Mouse (Mus musculus) bone marrow macrophage, adult 2 months (primary cell): ENCODE results near the gene Bmp2k. TPM values are rescaled to one million over a fixed set of nuclear protein-coding genes. Genes with fewer than 3 reads are reported as not detected.

ENCODE experiments used
- H3K27ac ChIP-seq: 2 replicates; pipeline ENCODE4 v1.5.1; 2012; ENCODE audit warnings: low read depth, low read length; ENCODE audit not compliant: insufficient read depth
- H3K4me1 ChIP-seq: 2 replicates; pipeline ENCODE4 v1.6.1; 2012; ENCODE audit warnings: low read length; ENCODE audit not compliant: control insufficient read depth, insufficient read depth
- H3K4me3 ChIP-seq: 2 replicates; pipeline ENCODE4 v1.5.1; 2012; ENCODE audit warnings: mild to moderate bottlenecking, low read length, moderate library complexity; ENCODE audit not compliant: insufficient read depth
- CTCF ChIP-seq: IDR thresholded peaks from 2 replicates; pipeline ENCODE4 v1.5.1; 2012; ENCODE audit warnings: low read depth, mild to moderate bottlenecking, low read length, moderate library complexity
- POLR2A ChIP-seq: IDR thresholded peaks from 2 replicates; pipeline ENCODE4 v1.6.1; 2012; ENCODE audit warnings: mild to moderate bottlenecking, low read depth, low read length, borderline replicate concordance
- polyA plus RNA-seq: library from polyadenylated mRNA; stranded (reverse); fragments of >200 nt; gene quantifications from 2 replicates; pipeline ENCODE4 v1.2.4, GENCODE M21; 2012; ENCODE audit not compliant: missing spikeins, insufficient read depth, insufficient read length

Gene Bmp2k
- 37.0 and 41.5 TPM in 2 replicates for polyA plus RNA-seq

GRCm38 (mm10) chr5:96997310-96997801 lies at the start of gene Bmp2k:
TSS of gene Bmp2k (plus strand) at chr5:96997689.
- Histone ChIP-seq H3K4me1 (peaks cover 37% of the 10 kb centered on the region), H3K4me3 (peak within 1 kb of the TSS; percentile 86)

DNA sequence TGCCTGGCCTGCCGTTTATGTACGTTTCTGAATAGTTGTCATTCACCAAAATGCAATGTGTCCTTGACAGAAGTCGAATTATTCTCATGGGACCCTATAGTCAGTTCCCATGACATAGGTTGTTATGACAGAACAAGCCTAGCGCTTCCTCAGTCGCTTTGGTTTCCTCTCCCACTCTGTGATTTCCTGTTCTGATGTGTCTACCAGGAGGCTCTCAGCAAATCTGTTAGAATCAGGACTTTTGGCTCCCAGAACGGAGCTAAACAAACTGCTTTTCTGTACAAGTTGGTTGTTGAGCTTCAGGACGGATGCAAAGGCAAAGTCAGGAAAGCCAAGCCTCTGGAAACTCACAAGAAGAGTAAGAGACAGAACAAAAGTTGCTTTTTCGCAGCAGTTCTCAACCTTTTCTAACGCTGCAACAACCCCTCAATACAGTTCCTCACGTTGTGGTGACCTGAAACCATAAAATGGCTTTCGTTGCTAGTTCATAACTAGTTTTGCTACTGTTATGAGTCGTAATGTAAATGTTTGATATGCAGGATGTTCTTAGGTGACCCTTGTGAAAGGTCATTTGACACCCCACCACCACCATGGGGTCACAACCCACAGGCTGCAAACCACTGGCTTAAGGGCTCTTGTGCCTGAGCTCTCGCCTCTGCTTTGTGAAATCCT lies 48.5 kb upstream of the Bmp2k start:
- H3K4me3 ChIP-seq = no peak overlapping the region
- H3K4me1 ChIP-seq = peaks cover 15% of the 10 kb centered on the region
- H3K27ac ChIP-seq = no peak overlapping the region
- no peak for TF ChIP-seq CTCF
- no peak for TF ChIP-seq POLR2A

More at GRCm38 (mm10) chr5:96997310-96997801, at the start of gene Bmp2k:
- TF ChIP-seq POLR2A (0 out of 2 replicates have a peak, but pooled peaks have one; percentile 23), CTCF (no peak)
- peak within 1 kb of the TSS; percentile 93 for H3K27ac ChIP-seq

- TF ChIP-seq POLR2A (no peak), CTCF (no peak)
- Histone ChIP-seq H3K4me1 (peaks cover 15% of the 10 kb centered on the region), H3K4me3 (no peak overlapping the region), H3K27ac (no peak overlapping the region)
Measured at GRCm38 (mm10) chr5:96949839-96950666, 47.4 kb upstream of the Bmp2k start.

DNA sequence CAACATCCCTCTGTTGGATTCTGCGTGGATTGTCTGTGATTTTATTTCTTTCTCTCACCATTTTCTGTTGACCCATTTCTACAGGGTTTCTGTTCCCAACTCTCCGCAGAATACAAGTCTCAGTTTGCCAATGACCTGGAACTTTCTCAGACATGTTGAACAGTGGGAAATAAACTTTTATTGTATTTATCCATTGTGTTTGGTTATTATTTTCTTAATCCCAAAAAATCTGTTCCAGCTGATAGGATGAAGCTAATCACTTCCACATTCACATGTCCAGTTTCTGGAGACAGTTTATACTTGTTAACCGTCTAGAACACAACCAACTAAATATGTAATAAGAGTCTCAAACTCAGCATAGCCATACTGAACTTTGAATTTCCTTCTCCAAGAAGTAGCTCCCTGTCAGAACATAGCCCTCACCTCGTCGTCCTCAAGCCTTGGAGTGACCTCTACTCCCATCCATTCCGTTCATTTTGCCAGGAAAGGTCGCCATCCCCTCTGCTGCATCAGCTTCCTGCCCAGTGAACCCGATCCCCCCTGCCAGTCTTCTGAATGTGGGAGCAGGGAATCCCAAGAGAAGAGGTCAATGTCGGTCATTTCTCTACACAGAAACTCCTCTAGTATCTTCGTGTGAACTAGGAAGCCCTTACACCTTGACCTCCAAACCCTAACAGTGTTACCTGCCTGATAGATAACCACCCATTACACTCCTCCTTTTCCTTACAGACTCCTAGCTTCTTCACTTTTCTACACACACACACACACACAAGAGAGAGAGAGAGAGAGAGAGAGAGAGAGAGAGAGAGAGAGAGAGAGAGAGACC lies 46.6 kb upstream of the Bmp2k start:
- Histone ChIP-seq H3K4me1 (peaks cover 15% of the 10 kb centered on the region), H3K27ac (no peak overlapping the region), H3K4me3 (no peak overlapping the region)

GRCm38 (mm10) chr5:96951493-96952105 lies 45.9 kb upstream of the Bmp2k start:
- Histone ChIP-seq H3K4me1 (peaks cover 15% of the 10 kb centered on the region), H3K4me3 (no peak overlapping the region), H3K27ac (no peak overlapping the region)
- TF ChIP-seq POLR2A (no peak), CTCF (no peak)

More for the DNA sequence above, 46.6 kb upstream of the Bmp2k start:
- TF ChIP-seq POLR2A (no peak), CTCF (no peak)

- no peak for TF ChIP-seq POLR2A
- TF ChIP-seq CTCF = no peak
- peaks cover 8% of the 10 kb centered on the region for H3K4me1 ChIP-seq
- no peak overlapping the region for H3K27ac ChIP-seq
- no peak overlapping the region for H3K4me3 ChIP-seq
Measured at GRCm38 (mm10) chr5:96954040-96954439, 43.4 kb upstream of the Bmp2k start.

DNA sequence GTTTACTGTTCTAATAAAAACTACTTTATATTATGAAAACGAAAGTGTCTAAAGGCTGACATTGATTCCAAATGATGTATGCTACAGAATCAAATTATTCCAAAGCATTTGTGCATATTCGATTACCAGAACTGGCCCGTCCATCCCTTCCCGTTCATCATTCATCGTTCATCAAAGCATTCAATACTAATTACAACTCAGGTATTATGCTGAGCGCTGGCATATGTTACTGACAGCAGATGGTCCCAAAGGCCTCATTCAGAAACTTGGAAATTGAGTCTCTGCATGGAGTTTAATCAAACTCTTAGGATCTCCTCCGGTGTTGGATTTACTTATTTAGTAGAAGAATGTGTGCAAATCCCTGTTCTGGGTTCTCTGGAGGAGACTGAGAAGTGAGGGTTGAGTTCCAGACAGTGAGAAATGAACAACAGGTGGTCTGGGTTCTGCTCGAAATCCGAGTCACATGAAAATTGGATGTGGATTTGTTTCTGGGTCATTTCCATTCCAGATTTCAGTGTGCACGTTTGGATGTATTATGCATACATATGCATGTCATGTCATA lies 42.9 kb upstream of the Bmp2k start:
- Histone ChIP-seq H3K27ac (no peak overlapping the region), H3K4me1 (peaks cover 5% of the 10 kb centered on the region)
- TF ChIP-seq CTCF (no peak), POLR2A (no peak)

GRCm38 (mm10) chr5:96956926-96957325 lies 40.6 kb upstream of the Bmp2k start:
- TF ChIP-seq CTCF = no peak
- TF ChIP-seq POLR2A = no peak
- H3K27ac ChIP-seq = no peak overlapping the region
- no peak overlapping the region for H3K4me3 ChIP-seq
- no peaks in the 10 kb centered on the region for H3K4me1 ChIP-seq

More for the DNA sequence above, 42.9 kb upstream of the Bmp2k start:
- H3K4me3 ChIP-seq = no peak overlapping the region

DNA sequence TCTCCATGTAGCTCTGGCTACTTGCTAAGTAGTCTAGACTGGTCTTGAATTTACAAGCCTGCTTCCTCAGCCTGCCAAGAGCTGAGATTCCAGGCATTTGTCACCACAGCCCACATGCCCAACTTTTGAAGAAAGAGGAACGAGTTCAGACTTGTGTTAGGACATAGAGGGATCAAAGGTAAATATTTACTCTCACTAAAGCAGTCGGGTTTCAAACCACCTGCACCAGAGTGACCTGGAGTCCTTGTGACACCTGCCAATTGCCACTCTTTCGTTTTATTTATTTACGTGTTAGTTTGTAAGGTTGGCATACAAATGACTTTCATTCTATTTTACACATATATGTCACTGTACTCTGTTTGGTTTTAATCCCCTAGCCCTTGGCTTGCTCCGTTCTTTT lies 36.4 kb upstream of the Bmp2k start:
- no peak for TF ChIP-seq CTCF
- TF ChIP-seq POLR2A = no peak
- Histone ChIP-seq H3K4me1 (no peaks in the 10 kb centered on the region), H3K27ac (no peak overlapping the region), H3K4me3 (no peak overlapping the region)

DNA sequence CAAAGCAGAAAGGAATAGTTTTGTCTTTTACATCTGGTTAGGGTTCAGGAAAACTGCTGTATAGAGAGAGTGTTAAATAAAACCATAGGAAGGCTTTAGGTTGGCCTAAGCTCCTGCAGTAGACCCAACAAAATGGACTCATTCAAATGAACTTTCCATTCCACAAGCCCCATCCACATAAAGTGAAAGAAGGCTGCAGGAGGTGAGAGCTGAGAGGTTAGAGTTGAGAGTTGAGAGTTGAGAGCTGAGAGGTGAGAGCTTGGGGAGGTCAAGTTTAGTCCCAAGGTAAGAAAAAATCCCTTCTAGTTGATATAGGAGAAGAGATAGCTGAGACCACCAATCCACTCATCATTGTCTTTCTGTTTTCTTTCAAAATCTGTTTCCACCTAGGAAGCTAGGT lies 35.6 kb upstream of the Bmp2k start:
- Histone ChIP-seq H3K4me3 (no peak overlapping the region), H3K27ac (no peak overlapping the region), H3K4me1 (no peaks in the 10 kb centered on the region)
- TF ChIP-seq CTCF = no peak
- TF ChIP-seq POLR2A = no peak
